Comparison of ENCODE assay signal across 8 mouse cellular contexts in the genomic region with DNA sequence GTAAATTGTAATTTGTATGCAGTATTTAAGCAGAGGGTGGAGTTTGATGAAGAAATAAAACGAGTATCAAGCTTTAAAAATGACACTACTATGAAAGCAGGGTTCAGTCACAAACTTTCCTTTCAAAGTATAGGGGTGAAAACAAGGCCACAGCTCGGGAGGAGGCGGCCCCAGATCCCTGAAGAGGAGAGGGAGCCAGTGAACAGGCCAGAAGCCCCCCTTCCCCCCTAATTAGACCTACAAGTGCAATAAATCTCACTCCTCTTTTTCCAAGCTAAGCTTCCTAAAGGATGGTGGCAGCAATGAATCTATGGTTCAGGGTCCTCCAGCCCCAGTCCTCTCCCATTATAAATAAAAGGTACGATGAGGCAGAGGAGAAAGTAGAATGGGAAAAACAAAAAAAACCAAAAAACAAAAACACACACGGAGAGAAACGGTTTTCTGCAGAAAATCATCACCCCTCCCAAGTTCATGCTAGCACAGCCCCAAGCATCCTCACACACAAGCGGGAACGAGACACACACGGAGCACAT. TPM values are rescaled to one million over a fixed set of nuclear protein-coding genes. Genes with fewer than 3 reads are reported as not detected.
DNase-seq lines count a peak whose midpoint lies in the region; ATAC-seq and TF ChIP-seq lines count a peak whose summit lies in the region.

No protein-coding gene starts in this region.

- H3K9ac ChIP-seq in embryonic facial prominence, embryonic 12.5 days = peak overlapping the region; percentile 98
- peak overlapping the region; percentile 99 for H3K9ac ChIP-seq in hindbrain, postnatal 0 days (replicated peaks; ENCODE audit: low read length)
- H3K9ac ChIP-seq in neural tube, embryonic 12.5 days = peak overlapping the region; percentile 100

- H3K4me3 ChIP-seq in lung, adult 2 months (replicated peaks; ENCODE audit: extremely low read depth, low read depth, low read length) = peak overlapping the region; percentile 50
- H3K4me3 ChIP-seq in embryonic facial prominence, embryonic 12.5 days = peak overlapping the region; percentile 87
- H3K4me3 ChIP-seq in hindbrain, postnatal 0 days (ENCODE audit: low read length) = peak overlapping the region; percentile 94
- peak overlapping the region; percentile 100 for H3K4me3 ChIP-seq in neural tube, embryonic 12.5 days

- WGBS in lung, adult 2 months = 18% methylated on average over 9 of the region's 9 CpGs
- under 1% methylated on average over 9 of the region's 9 CpGs for WGBS in embryonic facial prominence, embryonic 12.5 days
- WGBS in hindbrain, postnatal 0 days = under 1% methylated on average over 9 of the region's 9 CpGs
- WGBS in neural tube, embryonic 12.5 days = under 1% methylated on average over 9 of the region's 9 CpGs

- peaks cover 11% of the 10 kb centered on the region; the same call in 1 of the 2 replicates for H3K27me3 ChIP-seq in embryonic facial prominence, embryonic 12.5 days
- no peaks in the 10 kb centered on the region for H3K27me3 ChIP-seq in hindbrain, postnatal 0 days (ENCODE audit: insufficient read depth, low read length)
- H3K27me3 ChIP-seq in neural tube, embryonic 12.5 days (replicated peaks) = no peaks in the 10 kb centered on the region

- ATAC-seq in embryonic facial prominence, embryonic 12.5 days (ENCODE audit: insufficient number of reproducible peaks, insufficient read depth, low FRiP score, low TSS enrichment) = no peak
- no peak for ATAC-seq in hindbrain, postnatal 0 days
- ATAC-seq in neural tube, embryonic 12.5 days (ENCODE audit: low FRiP score, low read depth) = peak; percentile 11
- ATAC-seq in erythroblast, adult 5-6 weeks (replicated peaks; ENCODE audit: low FRiP score, poor library complexity, severe bottlenecking) = no peak

- H3K36me3 ChIP-seq in embryonic facial prominence, embryonic 12.5 days = peaks cover 9% of the 10 kb centered on the region; the same call in 1 of the 2 replicates
- H3K36me3 ChIP-seq in hindbrain, postnatal 0 days (ENCODE audit: insufficient read depth, low read length) = no peaks in the 10 kb centered on the region
- H3K36me3 ChIP-seq in neural tube, embryonic 12.5 days = peaks cover 8% of the 10 kb centered on the region

- no peak for TF ChIP-seq CTCF in lung, adult 2 months (IDR thresholded peaks at IDR 0.05; ENCODE audit: insufficient read depth, low read length)
- no peak for TF ChIP-seq CTCF in hindbrain, postnatal 0 days (IDR thresholded peaks at IDR 0.05; ENCODE audit: low read depth)

- peak overlapping the region; percentile 100 for H3K27ac ChIP-seq in embryonic facial prominence, embryonic 12.5 days
- peak overlapping the region; percentile 98 for H3K27ac ChIP-seq in hindbrain, postnatal 0 days
- peak overlapping the region; percentile 100 for H3K27ac ChIP-seq in neural tube, embryonic 12.5 days

- no peak for DNase-seq in lung, adult 2 months
- no peak for DNase-seq in lung, adult 18-20 months
- DNase-seq in hindbrain, postnatal 0 days (ENCODE audit: low spot score) = peak; percentile 54
- no peak for DNase-seq in urinary bladder, postnatal 10 days (ENCODE audit: low spot score)
- DNase-seq in ovary, adult 18-20 months (ENCODE audit: low spot score) = no peak

- TF ChIP-seq POLR2A in lung, adult 2 months (IDR thresholded peaks at IDR 0.05; ENCODE audit: borderline replicate concordance, extremely low read depth, low read depth, low read length) = no peak

- peak overlapping the region; percentile 80 for H3K4me2 ChIP-seq in embryonic facial prominence, embryonic 12.5 days (replicated peaks)
- H3K4me2 ChIP-seq in hindbrain, postnatal 0 days (ENCODE audit: low read depth, low read length) = peak overlapping the region; percentile 87
- H3K4me2 ChIP-seq in neural tube, embryonic 12.5 days (replicated peaks) = peak overlapping the region; percentile 81

- no peaks in the 10 kb centered on the region for H3K4me1 ChIP-seq in lung, adult 2 months (ENCODE audit: control insufficient read depth, insufficient read depth, low read length)
- H3K4me1 ChIP-seq in embryonic facial prominence, embryonic 12.5 days = peaks cover 8% of the 10 kb centered on the region; the same call in 1 of the 2 replicates
- no peaks in the 10 kb centered on the region for H3K4me1 ChIP-seq in hindbrain, postnatal 0 days (ENCODE audit: insufficient read depth, low read length)
- H3K4me1 ChIP-seq in neural tube, embryonic 12.5 days = peaks cover 17% of the 10 kb centered on the region

- no peaks in the 10 kb centered on the region for H3K9me3 ChIP-seq in embryonic facial prominence, embryonic 12.5 days
- H3K9me3 ChIP-seq in hindbrain, postnatal 0 days (ENCODE audit: low read length) = no peaks in the 10 kb centered on the region
- H3K9me3 ChIP-seq in neural tube, embryonic 12.5 days = no peaks in the 10 kb centered on the region

RNA-seq across cellular contexts. Expression of a gene that starts 2.2 kb away (rescaled TPM):
- 26.7 and 30.7 TPM in 2 replicates for polyA plus RNA-seq in lung, adult 2 months (2012; rRNA removed)
- 46.5 and 49.0 TPM in 2 replicates for polyA plus RNA-seq in embryonic facial prominence, embryonic 12.5 days (2016; fragmentation: Nextera tagmentation; extraction: Ambion mirVana)
- 220 and 254 TPM in 2 replicates for total RNA-seq in hindbrain, postnatal 0 days (2014; rRNA removed)
- 49.8 and 51.2 TPM in 2 replicates for polyA plus RNA-seq in hindbrain, postnatal 0 days (2015; fragmentation: Nextera tagmentation; extraction: Ambion mirVana)
- polyA plus RNA-seq in neural tube, embryonic 12.5 days (2016; fragmentation: Nextera tagmentation; extraction: Ambion mirVana) = 48.4 and 56.4 TPM in 2 replicates
- not detected in 2 replicates for total RNA-seq in erythroblast, adult 5-6 weeks (2015; ENCODE audit: low replicate concordance)
- not detected in 2 replicates for total RNA-seq in erythroblast, adult 5-6 weeks (2017; ENCODE audit: low replicate concordance)

Comparison
In these comparisons a context has a peak if more than half of its experiments do, and no peak if none do; other contexts are left out.
1. H3K4me3 ChIP-seq: peak in every context shown above with its lines; median percentile 100 in neural tube, embryonic 12.5 days; 94 in hindbrain, postnatal 0 days; 87 in embryonic facial prominence, embryonic 12.5 days; 50 in lung, adult 2 months.